Mouse (Mus musculus): ENCODE results near the gene Ripor3. TPM values are rescaled to one million over a fixed set of nuclear protein-coding genes. Genes with fewer than 3 reads are reported as not detected.

Gene Ripor3
- polyA plus RNA-seq, 1 experiment, result 5.3 TPM

DNA sequence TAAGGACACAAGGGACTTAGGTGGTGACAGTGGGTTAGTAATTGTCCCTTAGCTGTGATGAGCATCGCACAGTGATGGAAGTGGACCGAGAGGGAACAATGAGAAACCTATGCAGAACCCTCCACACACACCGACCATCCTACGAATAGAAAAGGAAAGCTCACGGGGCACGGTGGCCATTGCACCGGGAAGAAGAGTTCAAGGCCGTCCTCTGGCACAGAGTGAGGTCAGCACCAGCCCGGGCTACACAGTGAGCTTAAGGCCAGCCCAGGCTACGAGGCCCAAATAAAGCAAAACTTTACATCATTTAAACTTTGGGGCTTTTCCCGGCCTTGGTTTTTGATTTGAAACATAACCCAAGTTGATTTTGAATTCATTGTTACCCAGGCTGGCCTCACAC lies 43.7 kb upstream of the Ripor3 start:
- 83% methylated on average over 11 of the region's 11 CpGs for WGBS
- TF ChIP-seq CTCF (IDR thresholded peaks at IDR 0.05; ENCODE audit: extremely low read depth, insufficient read depth, insufficient read length, insufficient replicate concordance) (no peak), POLR2A (IDR thresholded peaks at IDR 0.05; ENCODE audit: low read depth, low read length) (no peak)
- no peak overlapping the region for H3K27ac ChIP-seq (ENCODE audit: insufficient read depth, low read length)
- H3K4me1 ChIP-seq (ENCODE audit: control insufficient read depth, insufficient read depth, insufficient read length), result peaks cover 6% of the 10 kb centered on the region
- DNase-seq (ENCODE audit: low read depth in 1 of 2, low spot score in 2 of 2), result no peak
- H3K27me3 ChIP-seq (ENCODE audit: control insufficient read depth, insufficient read depth, low read length), result peaks cover 12% of the 10 kb centered on the region
- no peak overlapping the region for H3K4me3 ChIP-seq (ENCODE audit: extremely low read depth, insufficient read depth, insufficient read length)
- no peaks in the 10 kb centered on the region for H3K36me3 ChIP-seq (ENCODE audit: control insufficient read depth, insufficient read depth, low read length)

GRCm38 (mm10) chr2:168052689-168053088 lies 42.3 kb upstream of the Ripor3 start:
- Histone ChIP-seq H3K4me3 (ENCODE audit: extremely low read depth, insufficient read depth, insufficient read length) (no peak overlapping the region), H3K27me3 (ENCODE audit: control insufficient read depth, insufficient read depth, low read length) (peaks cover 12% of the 10 kb centered on the region), H3K27ac (ENCODE audit: insufficient read depth, low read length) (no peak overlapping the region), H3K4me1 (ENCODE audit: control insufficient read depth, insufficient read depth, insufficient read length) (peaks cover 6% of the 10 kb centered on the region), H3K36me3 (ENCODE audit: control insufficient read depth, insufficient read depth, low read length) (no peaks in the 10 kb centered on the region)
- DNase-seq (ENCODE audit: low read depth in 1 of 2, low spot score in 2 of 2), result no peak
- 27% methylated on average over 2 of the region's 2 CpGs for WGBS
- TF ChIP-seq POLR2A (IDR thresholded peaks at IDR 0.05; ENCODE audit: low read depth, low read length), result no peak
- peak; percentile 21; the same call in 1 of the 2 replicates for TF ChIP-seq CTCF (IDR thresholded peaks at IDR 0.05; ENCODE audit: extremely low read depth, insufficient read depth, insufficient read length, insufficient replicate concordance)

DNA sequence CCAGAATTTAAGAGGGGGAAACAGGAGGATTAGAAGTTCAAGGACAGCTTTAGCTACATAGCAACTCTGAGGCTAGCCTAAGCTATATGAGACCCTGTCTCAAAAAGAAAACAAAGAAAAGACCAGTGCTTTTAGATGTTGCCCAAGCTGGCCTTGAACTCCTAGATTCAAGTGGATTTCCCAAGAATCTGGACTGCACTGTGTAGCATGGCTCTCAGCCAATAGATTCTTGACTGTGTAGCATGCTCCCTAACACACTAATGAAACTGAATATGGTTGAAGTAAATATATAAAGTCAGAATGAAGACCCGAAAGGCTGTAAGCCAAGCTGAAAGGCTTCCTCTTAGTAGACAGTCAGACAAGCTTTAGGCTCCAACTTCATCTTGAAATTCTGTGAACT lies 41.7 kb upstream of the Ripor3 start:
- no peak overlapping the region for H3K4me3 ChIP-seq (ENCODE audit: extremely low read depth, insufficient read depth, insufficient read length)
- DNase-seq (ENCODE audit: low read depth in 1 of 2, low spot score in 2 of 2), result no peak
- TF ChIP-seq POLR2A (IDR thresholded peaks at IDR 0.05; ENCODE audit: low read depth, low read length) (no peak), CTCF (IDR thresholded peaks at IDR 0.05; ENCODE audit: extremely low read depth, insufficient read depth, insufficient read length, insufficient replicate concordance) (no peak)
- H3K27me3 ChIP-seq (ENCODE audit: control insufficient read depth, insufficient read depth, low read length), result peaks cover 12% of the 10 kb centered on the region
- no peak overlapping the region for H3K27ac ChIP-seq (ENCODE audit: insufficient read depth, low read length)
- no peaks in the 10 kb centered on the region for H3K36me3 ChIP-seq (ENCODE audit: control insufficient read depth, insufficient read depth, low read length)
- 75% methylated on average over 1 of the region's 1 CpGs for WGBS
- peaks cover 6% of the 10 kb centered on the region for H3K4me1 ChIP-seq (ENCODE audit: control insufficient read depth, insufficient read depth, insufficient read length)

GRCm38 (mm10) chr2:168050000-168050942 lies 39.9 kb upstream of the Ripor3 start:
- no peak for TF ChIP-seq CTCF (IDR thresholded peaks at IDR 0.05; ENCODE audit: extremely low read depth, insufficient read depth, insufficient read length, insufficient replicate concordance)
- TF ChIP-seq POLR2A (IDR thresholded peaks at IDR 0.05; ENCODE audit: low read depth, low read length), result no peak
- WGBS, result 5% methylated on average over 56 of the region's 56 CpGs
- no peak for DNase-seq (ENCODE audit: low read depth in 1 of 2, low spot score in 2 of 2)
- no peaks in the 10 kb centered on the region for H3K36me3 ChIP-seq (ENCODE audit: control insufficient read depth, insufficient read depth, low read length)
- H3K27me3 ChIP-seq (ENCODE audit: control insufficient read depth, insufficient read depth, low read length), result peaks cover 12% of the 10 kb centered on the region
- H3K27ac ChIP-seq (ENCODE audit: insufficient read depth, low read length), result no peak overlapping the region
- H3K4me1 ChIP-seq (ENCODE audit: control insufficient read depth, insufficient read depth, insufficient read length), result peaks cover 6% of the 10 kb centered on the region
- H3K4me3 ChIP-seq (ENCODE audit: extremely low read depth, insufficient read depth, insufficient read length), result peak overlapping the region; percentile 33; the same call in 1 of the 2 replicates

DNA sequence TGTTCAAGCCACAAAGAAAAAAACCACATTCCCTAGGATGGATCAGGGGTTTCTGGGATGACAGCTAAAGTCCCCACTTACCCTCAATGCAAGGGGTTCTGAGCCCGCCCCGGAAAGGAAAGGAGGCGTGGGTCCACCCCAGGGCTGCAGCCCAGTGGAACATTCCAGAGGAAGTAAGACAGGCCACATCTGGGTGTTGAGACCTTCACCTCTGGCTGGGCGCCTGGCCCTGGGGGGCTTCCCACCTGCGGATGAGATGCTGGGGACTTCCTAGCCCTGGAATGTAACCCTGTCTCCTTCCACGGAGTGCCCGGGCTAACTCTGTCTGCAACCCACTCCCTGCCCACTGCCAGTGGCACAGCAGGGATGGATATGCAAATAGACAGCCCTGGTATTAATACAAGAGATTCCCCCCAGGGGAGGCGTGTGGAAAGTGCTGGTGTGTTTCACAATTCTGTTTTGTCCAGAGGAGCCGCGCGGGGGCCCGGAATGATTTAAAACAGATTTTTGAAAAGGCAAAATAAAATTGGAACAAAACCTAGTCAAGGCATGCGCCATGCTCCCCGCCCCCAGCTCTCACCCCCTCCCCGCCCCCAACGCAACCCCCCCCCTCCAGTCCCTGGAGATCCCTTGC lies 38.7 kb upstream of the Ripor3 start:
- no peak overlapping the region for H3K4me3 ChIP-seq (ENCODE audit: extremely low read depth, insufficient read depth, insufficient read length)
- peaks cover 12% of the 10 kb centered on the region for H3K27me3 ChIP-seq (ENCODE audit: control insufficient read depth, insufficient read depth, low read length)
- H3K27ac ChIP-seq (ENCODE audit: insufficient read depth, low read length), result no peak overlapping the region
- TF ChIP-seq POLR2A (IDR thresholded peaks at IDR 0.05; ENCODE audit: low read depth, low read length), result no peak
- TF ChIP-seq CTCF (IDR thresholded peaks at IDR 0.05; ENCODE audit: extremely low read depth, insufficient read depth, insufficient read length, insufficient replicate concordance), result no peak
- H3K36me3 ChIP-seq (ENCODE audit: control insufficient read depth, insufficient read depth, low read length), result no peaks in the 10 kb centered on the region
- WGBS, result 19% methylated on average over 16 of the region's 16 CpGs
- peaks cover 6% of the 10 kb centered on the region for H3K4me1 ChIP-seq (ENCODE audit: control insufficient read depth, insufficient read depth, insufficient read length)
- DNase-seq (ENCODE audit: low read depth in 1 of 2, low spot score in 2 of 2), result no peak

GRCm38 (mm10) chr2:168046467-168046866 lies 36.0 kb upstream of the Ripor3 start:
- Histone ChIP-seq H3K36me3 (ENCODE audit: control insufficient read depth, insufficient read depth, low read length) (no peaks in the 10 kb centered on the region), H3K27ac (ENCODE audit: insufficient read depth, low read length) (no peak overlapping the region), H3K4me3 (ENCODE audit: extremely low read depth, insufficient read depth, insufficient read length) (no peak overlapping the region), H3K4me1 (ENCODE audit: control insufficient read depth, insufficient read depth, insufficient read length) (peaks cover 6% of the 10 kb centered on the region), H3K27me3 (ENCODE audit: control insufficient read depth, insufficient read depth, low read length) (peaks cover 12% of the 10 kb centered on the region)
- TF ChIP-seq POLR2A (IDR thresholded peaks at IDR 0.05; ENCODE audit: low read depth, low read length) (no peak), CTCF (IDR thresholded peaks at IDR 0.05; ENCODE audit: extremely low read depth, insufficient read depth, insufficient read length, insufficient replicate concordance) (no peak)
- WGBS, result 85% methylated on average over 4 of the region's 4 CpGs
- no peak for DNase-seq (ENCODE audit: low read depth in 1 of 2, low spot score in 2 of 2)

Data from spleen, adult 2 months (tissue).